Mouse (Mus musculus) limb, embryonic 13.5 days (tissue): Measurements from ENCODE around the gene Gabrr2. TPM values are rescaled to one million over a fixed set of nuclear protein-coding genes. Genes with fewer than 3 reads are reported as not detected.
"Not testable (repeated sequence)": the region's sequence is repeated elsewhere in the genome, so short reads cannot be mapped to it uniquely, and the experiment has no call there.

Source experiments
- ATAC-seq: fragments of 200-750 bp; cut with Nextera tagmentation; 2 replicates; pipeline ENCODE4 v1.8.0; 2017; ENCODE audit warnings: low read depth, moderate number of reproducible peaks, moderate TSS enrichment; ENCODE audit not compliant: low FRiP score
- H3K27ac ChIP-seq: fragments of 300-500 bp; sonication (generic); 2 replicates; pipeline ENCODE4 v1.5.1; 2015; ENCODE audit warnings: inconsistent platforms, mild to moderate bottlenecking, moderate library complexity
- H3K27me3 ChIP-seq: fragments of 300-500 bp; sonication (generic); 2 replicates; pipeline ENCODE4 v1.6.1; 2015; ENCODE audit warnings: mild to moderate bottlenecking, inconsistent platforms
- H3K36me3 ChIP-seq: fragments of 300-500 bp; sonication (generic); 2 replicates; pipeline ENCODE4 v1.6.1; 2015; ENCODE audit warnings: inconsistent platforms, mild to moderate bottlenecking, moderate library complexity
- H3K4me1 ChIP-seq: fragments of 300-500 bp; sonication (generic); 2 replicates; pipeline ENCODE4 v1.6.1; 2015; ENCODE audit warnings: inconsistent platforms
- H3K4me2 ChIP-seq: fragments of 300-500 bp; sonication (generic); replicated peaks from 2 replicates; pipeline ENCODE4 v1.6.1; 2015; ENCODE audit warnings: inconsistent platforms, mild to moderate bottlenecking, moderate library complexity
- H3K4me3 ChIP-seq: fragments of 300-500 bp; sonication (generic); 2 replicates; pipeline ENCODE4 v1.5.1; 2015; ENCODE audit warnings: moderate library complexity, mild to moderate bottlenecking, inconsistent platforms
- H3K9ac ChIP-seq: fragments of 300-500 bp; sonication (generic); 2 replicates; pipeline ENCODE4 v1.6.1; 2015; ENCODE audit warnings: mild to moderate bottlenecking, inconsistent platforms
- H3K9me3 ChIP-seq: fragments of 300-500 bp; sonication (generic); 2 replicates; pipeline ENCODE4 v1.6.1; 2016; ENCODE audit warnings: inconsistent platforms
- WGBS: fragments of 180-500 bp; shearing (Covaris S2); methylation state at CpG from one replicate; pipeline ENCODE4 v1.1.7; 2015; 5-methylcytosine and 5-hydroxymethylcytosine counted together
- polyA plus RNA-seq: library from polyadenylated mRNA; unstranded; fragments of >200 nt; fragmentation: Nextera tagmentation; extraction: Ambion mirVana; gene quantifications from 2 replicates; pipeline ENCODE4 v1.2.1, GENCODE M21; 2015

Gene Gabrr2
- polyA plus RNA-seq, 1 experiment from 2014 or later, result 0.20 TPM

GRCm38 (mm10) chr4:33074406-33074805, 11.6 kb downstream of the Gabrr2 start:
- WGBS, result 79% methylated on average over 4 of the region's 4 CpGs
- no peak for ATAC-seq
- H3K27me3 ChIP-seq, result no peaks in the 10 kb centered on the region

GRCm38 (mm10) chr4:33074851-33075250, 12.1 kb downstream of the Gabrr2 start:
- H3K36me3 ChIP-seq, result no peaks in the 10 kb centered on the region
- ATAC-seq, result no peak
- H3K4me3 ChIP-seq, result no peak overlapping the region
- peaks cover 6% of the 10 kb centered on the region for H3K4me1 ChIP-seq
- no peak overlapping the region for H3K27ac ChIP-seq
- no peak overlapping the region for H3K9ac ChIP-seq
- H3K27me3 ChIP-seq, result no peaks in the 10 kb centered on the region
- WGBS, result 77% methylated on average over 5 of the region's 5 CpGs
- no peaks in the 10 kb centered on the region for H3K9me3 ChIP-seq
- no peak overlapping the region for H3K4me2 ChIP-seq

More at GRCm38 (mm10) chr4:33074406-33074805, 11.6 kb downstream of the Gabrr2 start:
- Histone ChIP-seq H3K27ac (no peak overlapping the region), H3K4me3 (no peak overlapping the region), H3K9ac (no peak overlapping the region), H3K4me2 (no peak overlapping the region), H3K9me3 (no peaks in the 10 kb centered on the region), H3K4me1 (peaks cover 6% of the 10 kb centered on the region), H3K36me3 (no peaks in the 10 kb centered on the region)

- ATAC-seq, result no peak
Observed at GRCm38 (mm10) chr4:33075776-33076524, 13.2 kb downstream of the Gabrr2 start.

GRCm38 (mm10) chr4:33077161-33077560, 14.4 kb downstream of the Gabrr2 start:
- no peaks in the 10 kb centered on the region for H3K36me3 ChIP-seq
- no peak overlapping the region for H3K27ac ChIP-seq
- no peak overlapping the region for H3K4me3 ChIP-seq
- ATAC-seq, result no peak
- peaks cover 6% of the 10 kb centered on the region for H3K4me1 ChIP-seq
- WGBS, result 71% methylated on average over 11 of the region's 11 CpGs
- H3K27me3 ChIP-seq, result no peaks in the 10 kb centered on the region
- H3K4me2 ChIP-seq, result no peak overlapping the region
- no peak overlapping the region for H3K9ac ChIP-seq
- no peaks in the 10 kb centered on the region for H3K9me3 ChIP-seq

More at GRCm38 (mm10) chr4:33075776-33076524, 13.2 kb downstream of the Gabrr2 start:
- H3K27me3 ChIP-seq, result no peaks in the 10 kb centered on the region
- H3K4me2 ChIP-seq, result no peak overlapping the region
- H3K4me3 ChIP-seq, result no peak overlapping the region
- H3K4me1 ChIP-seq, result peaks cover 6% of the 10 kb centered on the region
- 85% methylated on average over 5 of the region's 5 CpGs for WGBS
- H3K27ac ChIP-seq, result no peak overlapping the region
- no peak overlapping the region for H3K9ac ChIP-seq
- H3K9me3 ChIP-seq, result no peaks in the 10 kb centered on the region
- H3K36me3 ChIP-seq, result no peaks in the 10 kb centered on the region

- peaks cover 6% of the 10 kb centered on the region for H3K4me1 ChIP-seq
- H3K9me3 ChIP-seq, result no peaks in the 10 kb centered on the region
- no peak overlapping the region for H3K27ac ChIP-seq
- H3K4me3 ChIP-seq, result no peak overlapping the region
- WGBS, result 43% methylated on average over 8 of the region's 8 CpGs
- H3K4me2 ChIP-seq, result no peak overlapping the region
- H3K36me3 ChIP-seq, result no peaks in the 10 kb centered on the region
- H3K9ac ChIP-seq, result no peak overlapping the region
- no peaks in the 10 kb centered on the region for H3K27me3 ChIP-seq
- ATAC-seq, result no peak
Observed at GRCm38 (mm10) chr4:33077724-33078123, 14.9 kb downstream of the Gabrr2 start.

GRCm38 (mm10) chr4:33078492-33078891, 15.7 kb downstream of the Gabrr2 start:
- 74% methylated on average over 3 of the region's 3 CpGs for WGBS
- H3K36me3 ChIP-seq, result no peaks in the 10 kb centered on the region
- no peak for ATAC-seq

GRCm38 (mm10) chr4:33099118-33099694, 36.4 kb downstream of the Gabrr2 start:
- ATAC-seq, result no peak
- WGBS, result 81% methylated on average over 6 of the region's 6 CpGs
- Histone ChIP-seq H3K4me1 (no peaks in the 10 kb centered on the region), H3K9me3 (no peaks in the 10 kb centered on the region), H3K4me3 (no peak overlapping the region), H3K4me2 (no peak overlapping the region), H3K27me3 (no peaks in the 10 kb centered on the region), H3K9ac (no peak overlapping the region), H3K36me3 (no peaks in the 10 kb centered on the region), H3K27ac (no peak overlapping the region)

More at GRCm38 (mm10) chr4:33078492-33078891, 15.7 kb downstream of the Gabrr2 start:
- H3K4me1 ChIP-seq, result peaks cover 6% of the 10 kb centered on the region
- H3K4me2 ChIP-seq, result no peak overlapping the region
- H3K27me3 ChIP-seq, result no peaks in the 10 kb centered on the region
- H3K9ac ChIP-seq, result no peak overlapping the region
- H3K9me3 ChIP-seq, result no peaks in the 10 kb centered on the region
- H3K4me3 ChIP-seq, result no peak overlapping the region
- H3K27ac ChIP-seq, result no peak overlapping the region

GRCm38 (mm10) chr4:33109720-33110458, 47.1 kb downstream of the Gabrr2 start:
- H3K4me1 ChIP-seq, result no peaks in the 10 kb centered on the region
- no peak for ATAC-seq
- H3K27me3 ChIP-seq, result no peaks in the 10 kb centered on the region
- no peak overlapping the region for H3K27ac ChIP-seq
- WGBS, result 83% methylated on average over 14 of the region's 14 CpGs
- H3K9ac ChIP-seq, result no peak overlapping the region
- H3K36me3 ChIP-seq, result no peaks in the 10 kb centered on the region
- H3K9me3 ChIP-seq, result 0 out of 2 replicates have a peak, but pooled peaks cover under 1% of the 10 kb centered on the region
- H3K4me3 ChIP-seq, result no peak overlapping the region
- H3K4me2 ChIP-seq, result no peak overlapping the region

- Histone ChIP-seq H3K36me3 (no peaks in the 10 kb centered on the region), H3K4me2 (no peak overlapping the region), H3K4me3 (no peak overlapping the region), H3K27me3 (no peaks in the 10 kb centered on the region), H3K4me1 (no peaks in the 10 kb centered on the region), H3K9ac (no peak overlapping the region), H3K9me3 (0 out of 2 replicates have a peak, but pooled peaks cover 6% of the 10 kb centered on the region), H3K27ac (no peak overlapping the region)
- WGBS, result 78% methylated on average over 7 of the region's 7 CpGs
- no peak for ATAC-seq
Observed at GRCm38 (mm10) chr4:33110845-33111244, 48.0 kb downstream of the Gabrr2 start.

- Histone ChIP-seq H3K36me3 (no peaks in the 10 kb centered on the region), H3K27me3 (no peaks in the 10 kb centered on the region), H3K9me3 (0 out of 2 replicates have a peak, but pooled peaks cover 6% of the 10 kb centered on the region), H3K4me2 (no peak overlapping the region), H3K27ac (no peak overlapping the region), H3K4me3 (no peak overlapping the region), H3K4me1 (no peaks in the 10 kb centered on the region), H3K9ac (no peak overlapping the region)
- 86% methylated on average over 9 of the region's 9 CpGs for WGBS
- ATAC-seq, result no peak
Observed at GRCm38 (mm10) chr4:33111358-33111757, 48.6 kb downstream of the Gabrr2 start.

- H3K4me1 ChIP-seq, H3K9me3 ChIP-seq, H3K27ac ChIP-seq, H3K4me2 ChIP-seq, ATAC-seq, H3K27me3 ChIP-seq, H3K36me3 ChIP-seq, H3K9ac ChIP-seq, H3K4me3 ChIP-seq: not testable (repeated sequence)
- 92% methylated on average over 14 of the region's 14 CpGs for WGBS
Observed at GRCm38 (mm10) chr4:33112866-33113265, 50.1 kb downstream of the Gabrr2 start.

- H3K4me3 ChIP-seq, H3K27me3 ChIP-seq, H3K36me3 ChIP-seq, H3K27ac ChIP-seq, H3K9me3 ChIP-seq, H3K9ac ChIP-seq, H3K4me2 ChIP-seq, ATAC-seq, H3K4me1 ChIP-seq: not testable (repeated sequence)
- 6% methylated on average over 3 of the region's 3 CpGs for WGBS
Observed at GRCm38 (mm10) chr4:33119118-33119517, 56.3 kb downstream of the Gabrr2 start.
